8 mouse cellular contexts compared by ENCODE assay signal in genomic region chr4:134804765-134805164, GRCm38 (mm10). TPM values are rescaled to one million over a fixed set of nuclear protein-coding genes. Genes with fewer than 3 reads are reported as not detected.
DNase-seq lines count a peak whose midpoint lies in the region; TF ChIP-seq lines count a peak whose summit lies in the region.
"Had no signal": no experiment of that assay in that cellular context is flagged by ENCODE, and none has a peak within 500 bp of the region (broad histone marks: within the 10 kb centered on the region; RNA-seq: fewer than 3 reads in every experiment).

No protein-coding gene starts in this region.

- no peaks in the 10 kb centered on the region for H3K27me3 ChIP-seq in thymus, adult 2 months (ENCODE audit: control insufficient read depth, insufficient read depth, low read length)
- H3K27me3 ChIP-seq: hindbrain, embryonic 15.5 days had no signal

- DNase-seq in right cerebral cortex, adult 2 months (ENCODE audit: low spot score in 2 of 2): peak; percentile 35 to 47
- DNase-seq in right cerebral cortex, postnatal 25 days: no peak
- peak; percentile 70 to 73 for DNase-seq in cerebellum, postnatal 36 days
- DNase-seq in kidney, adult 9 months: peak; percentile 99
- peak; percentile 86 for DNase-seq in ovary, postnatal 36 days (ENCODE audit: low spot score)
- DNase-seq in right cerebral cortex, postnatal 14 days: no peak
- DNase-seq in thymus, adult 2 months: no peak

- no peak for TF ChIP-seq POLR2A in thymus, adult 2 months (IDR thresholded peaks at IDR 0.05; ENCODE audit: control insufficient read depth, extremely low read depth, insufficient read depth, low read length, poor library complexity)

- peaks cover 65% of the 10 kb centered on the region for H3K36me3 ChIP-seq in thymus, adult 2 months (ENCODE audit: control insufficient read depth, insufficient read depth, low read length)

- 74% methylated on average over 5 of the region's 5 CpGs for WGBS in thymus, adult 2 months

- H3K4me1 ChIP-seq in thymus, adult 2 months (replicated peaks; ENCODE audit: control insufficient read depth, insufficient read depth, low read length): no peaks in the 10 kb centered on the region
- H3K4me1 ChIP-seq: hindbrain, embryonic 15.5 days had no signal

- no peak for TF ChIP-seq CTCF in thymus, adult 2 months (IDR thresholded peaks at IDR 0.05; ENCODE audit: borderline replicate concordance, control insufficient read depth, extremely low read depth, insufficient read depth, low read length, poor library complexity)

- no peak overlapping the region for H3K27ac ChIP-seq in thymus, adult 2 months (ENCODE audit: control insufficient read depth, insufficient read depth, low read length)
- H3K27ac ChIP-seq: hindbrain, embryonic 15.5 days had no signal

- no peak overlapping the region for H3K4me3 ChIP-seq in thymus, adult 2 months (ENCODE audit: control insufficient read depth, insufficient read depth, low read length)
- H3K4me3 ChIP-seq: hindbrain, embryonic 15.5 days had no signal

RNA-seq across cellular contexts. Expression of gene Ldlrap1, which starts 36.9 kb away (rescaled TPM):
- 25.3 and 26.0 TPM in 2 replicates for polyA plus RNA-seq in thymus, adult 2 months (2012; rRNA removed)

RNA-seq across cellular contexts. Expression of gene Maco1, which starts 48.4 kb away (rescaled TPM):
- 12.0 and 15.0 TPM in 2 replicates for polyA plus RNA-seq in thymus, adult 2 months (2012; rRNA removed)

RNA-seq across cellular contexts. Expression of gene Rhd, which starts 59.6 kb away (rescaled TPM):
- polyA plus RNA-seq in thymus, adult 2 months (2012; rRNA removed): 0.38 TPM in 1 of 2 replicates, not detected in the other

Comparison
In these comparisons a context has a peak if more than half of its experiments do, and no peak if none do; other contexts are left out.
1. DNase-seq: peak in right cerebral cortex, adult 2 months (2 of 2), cerebellum, postnatal 36 days (2 of 2), kidney, adult 9 months (single experiment) and ovary, postnatal 36 days (single experiment); none in right cerebral cortex, postnatal 25 days (single experiment), right cerebral cortex, postnatal 14 days (single experiment) and thymus, adult 2 months (single experiment).